Mouse (Mus musculus) urinary bladder, postnatal 10 days (tissue): Measurements from ENCODE around the gene Gm11634.
A peak's percentile ranks its signal among the peaks of the same experiment; 100 is the strongest.

ENCODE experiments used
- DNase-seq: peaks from one replicate; pipeline ENCODE4 v3.0.0; 2022; ENCODE audit warnings: low spot score

The Gm11634 gene

GRCm38 (mm10) chr11:101568421-101568820 lies 30.6 kb downstream of the Gm11634 start:
- DNase-seq, result no peak

DNA sequence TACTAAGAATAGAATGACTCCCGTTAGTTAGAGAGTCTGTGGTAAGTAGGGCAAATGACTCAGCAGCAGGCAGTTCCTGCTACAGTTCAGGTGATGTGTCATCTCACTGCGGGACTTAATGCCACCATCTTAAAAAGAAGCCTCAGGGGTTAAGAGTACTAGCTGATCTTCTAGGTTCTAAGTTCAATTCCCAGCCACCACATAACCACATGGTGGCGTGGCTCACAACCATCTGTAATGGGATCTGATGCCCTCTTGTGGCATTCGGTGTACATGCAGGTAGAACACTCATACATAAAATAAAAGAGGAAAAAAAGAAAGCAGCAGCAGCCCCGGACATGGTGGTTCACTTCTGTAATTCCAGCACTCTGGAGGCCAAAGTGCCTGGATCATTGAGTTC lies 36.7 kb downstream of the Gm11634 start:
- no peak for DNase-seq

- DNase-seq, result no peak
Observed at GRCm38 (mm10) chr11:101556954-101557353, 42.1 kb downstream of the Gm11634 start.

GRCm38 (mm10) chr11:101556541-101556940 lies 42.5 kb downstream of the Gm11634 start:
- DNase-seq, result no peak

GRCm38 (mm10) chr11:101553354-101553930 lies 45.6 kb downstream of the Gm11634 start:
- no peak for DNase-seq

DNA sequence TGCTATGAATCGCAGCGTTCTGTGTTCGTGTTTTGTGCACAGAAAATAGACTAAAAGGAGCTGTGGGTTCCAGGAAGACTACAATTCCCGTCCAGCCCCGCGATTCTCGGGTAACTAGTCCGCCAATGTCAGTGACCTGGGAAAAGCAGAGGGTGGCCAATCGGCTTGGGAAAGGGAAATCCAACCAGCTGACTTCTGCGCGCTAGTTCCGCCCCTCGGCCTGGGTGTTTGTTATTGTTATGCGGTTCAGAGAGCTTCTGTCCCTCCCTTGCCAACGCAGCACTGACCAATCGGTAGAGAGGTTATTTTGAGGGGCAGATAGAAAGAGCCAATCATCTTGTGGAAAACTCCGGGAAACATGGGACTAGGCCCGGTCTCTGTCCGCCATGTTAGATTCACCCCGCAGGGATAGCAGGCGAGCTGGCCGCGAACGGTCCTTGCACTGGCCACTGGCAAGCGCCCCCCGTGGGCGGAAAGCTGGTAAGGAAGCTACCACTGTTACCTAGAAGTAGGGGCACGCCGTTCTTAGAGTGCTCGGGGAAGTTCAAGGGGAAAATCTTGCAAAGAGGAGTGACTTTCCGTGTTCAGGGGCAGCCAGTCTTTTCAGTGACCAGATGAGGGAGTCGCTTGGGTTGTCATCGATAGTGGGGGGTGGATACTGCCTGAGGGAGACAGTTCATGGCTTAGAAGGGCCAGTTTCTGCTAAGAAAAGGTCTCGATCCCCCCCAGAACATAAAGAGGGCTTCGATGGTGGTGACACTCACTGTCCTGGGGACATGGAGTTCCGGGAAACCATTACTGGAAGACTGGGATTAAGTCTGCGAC lies 46.4 kb downstream of the Gm11634 start:
- peak; percentile 77 for DNase-seq

GRCm38 (mm10) chr11:101551751-101552475 lies 47.1 kb downstream of the Gm11634 start, which contains the start of the genes Brca1 and Nbr1:
TSS of gene Brca1 (minus strand) at chr11:101551955.
TSS of gene Nbr1 (plus strand) at chr11:101552149.
- DNase-seq, result peak; percentile 73

GRCm38 (mm10) chr11:101548526-101548925 lies 50.5 kb downstream of the Gm11634 start:
- DNase-seq, result no peak

GRCm38 (mm10) chr11:101544132-101544531 lies 54.9 kb downstream of the Gm11634 start:
- no peak for DNase-seq
